In genomic region chr14:45716100-45716499, GRCm38 (mm10) we compare ENCODE assay signal across 27 mouse cellular contexts.
"Had no signal": no experiment of that assay in that cellular context is flagged by ENCODE, and none has a peak within 500 bp of the region (broad histone marks: within the 10 kb centered on the region; RNA-seq: fewer than 3 reads in every experiment).

No protein-coding gene starts in this region.

- H3K9me3 ChIP-seq: embryonic facial prominence, embryonic 10.5 days; embryonic facial prominence, embryonic 12.5 days; embryonic facial prominence, embryonic 13.5 days; embryonic facial prominence, embryonic 15.5 days; forebrain, embryonic 10.5 days; forebrain, embryonic 12.5 days; forebrain, embryonic 13.5 days; forebrain, embryonic 15.5 days; heart, embryonic 10.5 days had no signal

- H3K36me3 ChIP-seq: embryonic facial prominence, embryonic 10.5 days; embryonic facial prominence, embryonic 12.5 days; embryonic facial prominence, embryonic 13.5 days; embryonic facial prominence, embryonic 15.5 days; forebrain, embryonic 10.5 days; forebrain, embryonic 12.5 days; forebrain, embryonic 15.5 days; heart, embryonic 10.5 days had no signal

- H3K27me3 ChIP-seq: embryonic facial prominence, embryonic 12.5 days; embryonic facial prominence, embryonic 13.5 days; embryonic facial prominence, embryonic 15.5 days; forebrain, embryonic 12.5 days; forebrain, embryonic 13.5 days; forebrain, embryonic 15.5 days had no signal

- H3K9ac ChIP-seq: embryonic facial prominence, embryonic 12.5 days; embryonic facial prominence, embryonic 13.5 days; embryonic facial prominence, embryonic 15.5 days; forebrain, embryonic 12.5 days; forebrain, embryonic 13.5 days; forebrain, embryonic 15.5 days; forebrain, postnatal 0 days had no signal

- H3K4me3 ChIP-seq: embryonic facial prominence, embryonic 10.5 days; embryonic facial prominence, embryonic 12.5 days; embryonic facial prominence, embryonic 13.5 days; embryonic facial prominence, embryonic 15.5 days; erythroblast, embryonic 14.5 days; forebrain, embryonic 10.5 days; forebrain, embryonic 12.5 days; forebrain, embryonic 13.5 days; forebrain, embryonic 15.5 days; heart, adult 2 months; heart, embryonic 10.5 days had no signal

- H3K4me1 ChIP-seq: embryonic facial prominence, embryonic 10.5 days; embryonic facial prominence, embryonic 12.5 days; embryonic facial prominence, embryonic 13.5 days; embryonic facial prominence, embryonic 15.5 days; forebrain, embryonic 12.5 days; forebrain, embryonic 13.5 days; forebrain, embryonic 15.5 days; heart, embryonic 10.5 days had no signal

- H3K27ac ChIP-seq: embryonic facial prominence, embryonic 10.5 days; embryonic facial prominence, embryonic 12.5 days; embryonic facial prominence, embryonic 13.5 days; embryonic facial prominence, embryonic 15.5 days; forebrain, embryonic 10.5 days; forebrain, embryonic 12.5 days; forebrain, embryonic 13.5 days; forebrain, embryonic 15.5 days; heart, adult 2 months; heart, embryonic 10.5 days had no signal

- ATAC-seq: forebrain, embryonic 13.5 days; forebrain, embryonic 14.5 days; forebrain, embryonic 15.5 days; forebrain, embryonic 16.5 days; forebrain, postnatal 0 days had no signal

- H3K4me2 ChIP-seq: embryonic facial prominence, embryonic 12.5 days; embryonic facial prominence, embryonic 13.5 days; embryonic facial prominence, embryonic 15.5 days; forebrain, embryonic 12.5 days; forebrain, embryonic 13.5 days; forebrain, embryonic 15.5 days had no signal

- DNase-seq: cerebellum, adult 8-10 months; cerebellum, adult 9-10 months; cerebellum, adult 9-11 months; cerebellum, postnatal 10 days; cerebellum, postnatal 14 days; cerebellum, postnatal 25 days; cerebellum, postnatal 36 days; embryo, embryonic 11 days; forebrain, postnatal 0 days; gastrocnemius, postnatal 10 days; gastrocnemius, postnatal 14 days; gastrocnemius, postnatal 25 days; gastrocnemius, postnatal 36 days; heart, adult 18-20 months; heart, adult 2 months had no signal
